Mouse (Mus musculus) cortical plate, adult 2 months (tissue): Measurements from ENCODE around the gene Wnk4.

Experiments used
- CTCF ChIP-seq: fragments of 200-500 bp; IDR thresholded peaks from 2 replicates; pipeline ENCODE4 v1.5.1; 2011; ENCODE audit warnings: mild to moderate bottlenecking, control low read depth, low read length; ENCODE audit not compliant: insufficient read depth; ENCODE audit errors: extremely low read depth
- POLR2A ChIP-seq: fragments of 200-500 bp; IDR thresholded peaks from 2 replicates; pipeline ENCODE4 v1.6.1; 2011; ENCODE audit warnings: mild to moderate bottlenecking, low read length, control low read depth; ENCODE audit not compliant: insufficient read depth; ENCODE audit errors: extremely low read depth

GRCm38 (mm10) chr11:101326147-101326546 is 65.8 kb downstream of the Wnk4 start:
- TF ChIP-seq CTCF (no peak), POLR2A (no peak)
